Mouse (Mus musculus) bone marrow macrophage, adult 2 months (primary cell): ENCODE measurements around the gene Tmem203. TPM values are rescaled to one million over a fixed set of nuclear protein-coding genes. Genes with fewer than 3 reads are reported as not detected.

ENCODE experiments used
- H3K27ac ChIP-seq: 2 replicates; pipeline ENCODE4 v1.5.1; 2012; ENCODE audit warnings: low read depth, low read length; ENCODE audit not compliant: insufficient read depth
- H3K4me1 ChIP-seq: 2 replicates; pipeline ENCODE4 v1.6.1; 2012; ENCODE audit warnings: low read length; ENCODE audit not compliant: control insufficient read depth, insufficient read depth
- H3K4me3 ChIP-seq: 2 replicates; pipeline ENCODE4 v1.5.1; 2012; ENCODE audit warnings: mild to moderate bottlenecking, low read length, moderate library complexity; ENCODE audit not compliant: insufficient read depth
- CTCF ChIP-seq: IDR thresholded peaks from 2 replicates; pipeline ENCODE4 v1.5.1; 2012; ENCODE audit warnings: low read depth, mild to moderate bottlenecking, low read length, moderate library complexity
- POLR2A ChIP-seq: IDR thresholded peaks from 2 replicates; pipeline ENCODE4 v1.6.1; 2012; ENCODE audit warnings: mild to moderate bottlenecking, low read depth, low read length, borderline replicate concordance
- polyA plus RNA-seq: library from polyadenylated mRNA; stranded (reverse); fragments of >200 nt; gene quantifications from 2 replicates; pipeline ENCODE4 v1.2.4, GENCODE M21; 2012; ENCODE audit not compliant: missing spikeins, insufficient read depth, insufficient read length

The Tmem203 gene
- polyA plus RNA-seq, 1 experiment = 18.1 TPM

DNA sequence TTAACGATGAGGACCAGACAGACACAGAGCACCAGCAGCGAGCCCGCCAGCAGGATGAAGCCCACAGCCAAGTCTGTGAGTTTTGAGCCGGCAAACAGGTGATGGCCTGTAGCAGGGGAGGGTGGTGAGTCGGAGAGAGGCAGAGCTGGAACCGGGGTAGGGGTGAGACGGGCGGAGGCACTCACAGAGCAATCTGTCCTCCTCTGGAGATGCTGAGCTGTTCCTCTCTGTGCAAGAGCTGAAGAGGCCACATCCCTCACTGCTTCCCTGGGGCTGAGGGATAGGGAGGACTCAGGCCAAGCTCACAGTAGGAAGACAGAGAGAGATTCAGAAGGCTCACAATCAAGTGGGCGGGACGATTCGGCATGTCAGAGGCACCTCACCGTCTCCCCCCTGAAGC, 24.2 kb upstream of the Tmem203 start:
- no peak for TF ChIP-seq POLR2A
- TF ChIP-seq CTCF = no peak
- H3K27ac ChIP-seq = no peak overlapping the region
- H3K4me3 ChIP-seq = no peak overlapping the region
- peaks cover 3% of the 10 kb centered on the region for H3K4me1 ChIP-seq

DNA sequence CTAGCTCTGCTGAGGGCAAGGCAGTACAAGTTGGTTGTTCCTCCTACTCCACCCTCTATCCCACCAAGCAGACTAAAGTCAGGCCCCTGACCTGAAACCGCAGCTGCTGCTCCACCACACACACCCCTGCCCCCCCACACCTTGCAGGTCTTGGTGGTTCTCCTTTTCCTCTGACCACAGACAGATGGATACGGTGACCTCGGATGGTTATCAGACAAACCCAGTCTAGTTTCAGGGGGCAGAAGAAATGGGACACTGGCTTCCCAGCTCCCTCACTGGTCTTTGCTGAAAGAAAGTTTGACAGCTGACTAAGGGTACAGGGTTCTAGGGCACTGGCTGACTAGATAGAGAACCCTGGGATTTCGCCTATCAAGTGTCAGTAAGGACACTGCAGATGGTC, 21.8 kb upstream of the Tmem203 start:
- H3K4me3 ChIP-seq = no peak overlapping the region
- no peak overlapping the region for H3K27ac ChIP-seq
- H3K4me1 ChIP-seq = peaks cover 3% of the 10 kb centered on the region
- TF ChIP-seq POLR2A = no peak
- no peak for TF ChIP-seq CTCF

DNA sequence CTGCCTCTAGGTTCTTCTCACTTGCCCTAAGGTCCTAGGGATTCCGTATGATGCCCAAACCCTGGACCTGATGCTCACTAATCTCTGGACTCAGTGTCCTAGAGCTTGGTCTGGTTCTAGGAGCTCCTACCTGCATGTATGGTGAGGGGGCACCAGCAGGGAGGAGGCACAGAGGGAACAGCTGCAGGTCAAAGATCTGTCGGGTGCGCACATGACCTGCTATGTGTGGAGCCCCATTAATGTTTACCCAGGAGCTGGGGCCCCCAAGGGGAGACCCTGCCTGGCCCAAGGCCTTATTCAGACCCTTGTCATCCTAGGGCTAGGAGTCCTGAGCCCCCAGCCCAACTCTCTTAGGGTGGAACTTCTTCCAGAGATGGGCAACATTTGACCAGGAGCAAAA, 21.2 kb upstream of the Tmem203 start, which contains the start of gene Slc34a3:
TSS of gene Slc34a3 (minus strand) at position 315 of the 400 bp plus-strand sequence.
- H3K27ac ChIP-seq = no peak within 1 kb of the TSS
- no peak within 1 kb of the TSS for H3K4me3 ChIP-seq
- no peaks in the 10 kb centered on the region for H3K4me1 ChIP-seq
- TF ChIP-seq CTCF (no peak), POLR2A (no peak)

DNA sequence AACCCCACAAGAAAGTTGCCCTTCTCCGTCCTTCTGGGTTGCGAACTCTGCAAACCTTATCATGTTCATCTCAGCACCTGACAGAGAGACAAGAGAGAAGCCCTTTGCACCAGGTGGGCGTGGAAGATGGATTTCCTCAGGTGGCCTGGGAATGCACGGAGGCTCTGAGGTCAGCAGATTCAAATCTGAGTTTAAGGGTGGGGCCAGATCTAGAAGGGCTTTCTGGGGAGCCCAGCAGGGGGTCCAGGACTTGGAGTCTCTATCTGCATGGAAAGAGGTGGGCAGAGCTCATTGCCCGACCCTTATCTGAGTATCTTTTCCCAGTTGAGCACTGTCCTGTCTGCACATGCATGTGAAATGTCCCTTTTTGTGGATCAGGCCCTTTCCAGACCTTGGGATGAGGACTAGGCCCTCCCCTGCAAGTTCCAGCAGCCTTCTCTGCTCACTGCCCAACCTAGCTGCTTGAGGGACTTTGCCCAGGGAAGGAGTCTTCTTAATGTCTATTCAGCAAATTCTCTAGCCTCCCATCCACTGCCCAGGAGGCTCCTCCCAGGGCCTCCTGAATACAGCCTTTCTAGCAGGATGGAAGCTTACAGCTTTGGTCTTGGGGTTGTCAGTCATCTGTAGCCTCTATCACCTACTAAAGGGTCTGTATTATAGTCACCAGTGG, 20.6 kb upstream of the Tmem203 start:
- no peak for TF ChIP-seq POLR2A
- TF ChIP-seq CTCF = no peak
- Histone ChIP-seq H3K27ac (no peak overlapping the region), H3K4me1 (no peaks in the 10 kb centered on the region), H3K4me3 (no peak overlapping the region)

DNA sequence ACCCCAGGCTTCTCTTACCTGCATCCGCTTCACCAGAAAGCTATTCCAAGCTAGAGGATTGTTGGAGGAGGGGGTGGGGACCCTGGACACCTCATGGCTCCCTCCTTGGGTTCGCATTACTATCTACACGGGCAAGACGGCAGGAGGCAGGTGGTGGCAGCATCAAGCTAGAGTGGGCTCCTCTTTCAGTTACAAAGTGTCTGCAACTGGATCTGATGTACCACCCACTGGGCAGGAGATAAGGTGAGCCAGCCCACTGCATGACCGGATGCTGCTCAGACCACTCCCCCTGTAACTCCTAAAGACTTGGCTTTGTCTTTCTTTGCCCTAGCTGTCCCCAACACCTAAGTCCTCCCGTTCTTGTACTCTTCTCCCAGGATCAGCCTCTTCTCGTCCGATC, 18.6 kb upstream of the Tmem203 start, which contains the start of gene Rnf224:
TSS of gene Rnf224 (minus strand) at position 174 of the 400 bp plus-strand sequence.
- Histone ChIP-seq H3K4me1 (peaks cover 13% of the 10 kb centered on the region; the same call in 1 of the 2 replicates), H3K27ac (no peak within 1 kb of the TSS), H3K4me3 (no peak within 1 kb of the TSS)
- TF ChIP-seq POLR2A = no peak

DNA sequence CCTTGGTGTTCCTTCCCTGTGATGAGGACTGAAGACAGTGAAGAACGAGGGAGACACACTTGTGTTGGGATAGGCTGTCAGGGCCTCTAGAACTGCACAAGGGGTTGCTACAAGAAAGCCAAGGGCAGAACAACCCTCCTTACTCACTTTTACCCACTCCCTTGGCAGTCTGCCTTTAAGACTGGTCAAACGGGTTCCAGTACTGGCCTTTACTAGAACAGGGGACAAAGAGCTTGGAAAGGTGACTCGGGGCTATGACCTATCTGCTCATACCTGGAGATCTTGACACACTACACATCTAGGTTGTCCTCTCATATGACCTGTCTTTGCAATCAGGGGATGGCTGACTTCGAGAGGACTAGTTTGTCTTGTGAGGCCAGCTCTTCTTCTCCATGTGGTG, 17.7 kb upstream of the Tmem203 start:
- Histone ChIP-seq H3K4me1 (peaks cover 13% of the 10 kb centered on the region; the same call in 1 of the 2 replicates), H3K4me3 (no peak overlapping the region), H3K27ac (no peak overlapping the region)
- TF ChIP-seq POLR2A (no peak), CTCF (no peak)

DNA sequence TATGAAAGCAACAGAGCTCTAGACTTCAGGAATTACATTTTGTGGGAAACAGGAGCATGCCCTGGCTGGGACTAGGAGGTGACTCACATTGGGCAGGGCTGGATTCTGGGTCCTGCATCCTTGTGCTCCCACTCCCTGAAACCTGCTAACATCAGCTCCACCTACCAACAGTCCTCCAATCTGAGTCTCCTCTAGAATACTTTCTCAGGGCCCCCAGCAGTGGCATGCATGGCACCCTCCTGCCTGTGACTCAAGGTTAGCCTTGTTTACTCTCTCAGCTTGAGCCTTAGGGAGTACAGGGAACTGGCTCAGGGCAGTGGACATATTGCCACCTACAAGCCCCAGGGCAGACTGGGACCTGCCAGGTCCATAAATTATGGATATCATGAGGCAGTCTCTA, 17.1 kb upstream of the Tmem203 start:
- Histone ChIP-seq H3K27ac (no peak overlapping the region), H3K4me3 (no peak overlapping the region), H3K4me1 (peaks cover 13% of the 10 kb centered on the region; the same call in 1 of the 2 replicates)
- no peak for TF ChIP-seq CTCF
- no peak for TF ChIP-seq POLR2A

DNA sequence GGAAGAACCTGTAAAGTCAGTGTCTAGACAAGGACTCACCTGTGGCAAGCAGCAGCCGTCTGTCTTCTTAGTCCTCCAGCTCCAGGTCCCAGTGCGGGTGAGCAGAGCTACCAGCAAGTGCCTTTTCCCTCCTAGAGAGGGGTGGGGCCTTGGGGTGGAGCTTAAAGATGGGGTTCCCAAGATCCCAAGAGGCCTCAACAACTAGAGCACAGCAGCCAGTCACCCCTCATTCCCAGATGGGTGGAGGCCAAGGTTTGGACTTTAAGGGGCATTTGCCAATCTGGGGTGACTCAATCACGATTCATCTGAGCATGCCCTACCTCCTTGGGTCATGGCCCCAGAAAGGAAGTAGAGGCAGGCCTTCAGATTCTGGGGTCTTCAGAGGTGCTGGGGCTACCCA, 15.5 kb upstream of the Tmem203 start:
- Histone ChIP-seq H3K27ac (no peak overlapping the region), H3K4me1 (peaks cover 13% of the 10 kb centered on the region; the same call in 1 of the 2 replicates), H3K4me3 (no peak overlapping the region)
- TF ChIP-seq CTCF (0 out of 2 replicates have a peak, but pooled peaks have one; percentile 12), POLR2A (no peak)

DNA sequence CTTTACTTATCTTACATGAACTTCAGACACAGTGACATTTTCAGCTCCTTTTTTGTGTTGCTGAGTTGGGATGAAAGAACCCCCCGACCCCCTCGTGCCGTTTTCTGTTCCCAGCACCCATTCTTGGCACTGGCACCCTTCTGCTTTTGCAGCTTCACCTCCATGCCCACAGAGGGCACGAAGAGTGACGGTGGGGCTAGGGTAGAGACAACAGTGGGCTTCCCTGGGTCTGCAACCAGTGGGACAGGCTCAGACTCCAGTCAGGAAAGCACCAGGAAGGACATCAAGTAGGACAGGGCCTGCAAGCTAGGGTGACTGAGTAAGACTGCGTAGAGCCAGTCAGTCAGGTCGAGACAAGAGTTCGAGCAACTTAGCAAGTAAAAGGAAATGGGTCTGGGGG, 14.9 kb upstream of the Tmem203 start:
- H3K27ac ChIP-seq = no peak overlapping the region
- peak overlapping the region; percentile 43 for H3K4me3 ChIP-seq
- peaks cover 13% of the 10 kb centered on the region; the same call in 1 of the 2 replicates for H3K4me1 ChIP-seq
- TF ChIP-seq POLR2A = no peak
- TF ChIP-seq CTCF = no peak

DNA sequence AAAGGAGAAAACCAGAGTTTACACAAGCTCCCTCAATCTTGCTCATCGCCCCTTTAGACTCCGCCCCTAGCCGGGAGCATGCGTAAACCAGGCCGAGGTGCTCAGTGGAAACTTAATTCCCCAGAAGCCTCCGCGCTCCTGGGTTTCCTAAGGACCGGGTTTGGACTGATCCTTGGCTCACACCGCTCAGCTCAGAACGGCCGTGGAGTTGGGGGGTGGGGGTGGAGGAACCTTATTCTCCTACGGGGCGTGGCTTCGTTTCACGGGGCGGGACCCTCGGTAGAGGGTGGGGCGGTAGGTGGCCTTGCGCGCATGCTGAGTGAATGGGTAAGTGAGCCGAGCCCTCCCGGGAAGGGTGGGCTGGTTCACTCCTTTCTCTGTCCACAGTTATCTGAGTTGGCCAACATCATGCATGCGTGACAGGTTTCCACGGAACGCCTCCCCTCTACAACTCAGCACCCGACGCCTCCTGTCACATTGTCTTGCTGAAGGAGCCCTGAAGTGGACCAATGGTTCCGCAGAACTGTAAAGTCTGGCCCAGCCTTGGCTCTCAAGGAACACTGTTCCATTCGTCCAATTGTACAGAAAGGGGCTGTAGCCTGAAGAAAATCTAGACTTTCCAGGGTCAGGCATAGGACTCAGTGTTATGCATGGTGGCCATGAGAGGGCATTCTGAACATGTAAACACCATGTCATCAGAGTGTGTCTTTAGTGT, 14.4 kb upstream of the Tmem203 start:
- TF ChIP-seq POLR2A = no peak
- TF ChIP-seq CTCF = no peak
- H3K4me3 ChIP-seq = peak overlapping the region; percentile 43
- peaks cover 13% of the 10 kb centered on the region; the same call in 1 of the 2 replicates for H3K4me1 ChIP-seq
- H3K27ac ChIP-seq = no peak overlapping the region
